Mouse (Mus musculus) small intestine, adult 2 months (tissue): Measurements from ENCODE around the gene Selenoh.

Experiments
- CTCF ChIP-seq: fragments of 200-500 bp; IDR thresholded peaks from 2 replicates; pipeline ENCODE4 v1.5.1; 2012; ENCODE audit warnings: low read depth, mild to moderate bottlenecking, control low read depth, inconsistent platforms, low read length, moderate library complexity, mixed read lengths; ENCODE audit not compliant: insufficient replicate concordance, insufficient read length; ENCODE audit errors: extremely low read depth
- POLR2A ChIP-seq: fragments of 200-500 bp; IDR thresholded peaks from 2 replicates; pipeline ENCODE4 v1.6.1; 2012; ENCODE audit warnings: low read depth, mild to moderate bottlenecking, control low read depth, inconsistent platforms, low read length, moderate library complexity

- TF ChIP-seq CTCF (no peak), POLR2A (no peak)
Observed at GRCm38 (mm10) chr2:84624201-84624600, 46.4 kb downstream of the Selenoh start.
